Mouse (Mus musculus) lung, adult 10 weeks (tissue): ENCODE results near the gene Ifna11. TPM values are rescaled to one million over a fixed set of nuclear protein-coding genes. Genes with fewer than 3 reads are reported as not detected.

Source experiments
- polyA plus RNA-seq: library from polyadenylated mRNA; stranded (reverse); fragments of 350-450 nt; fragmentation: Illumina TruSeq; extraction: RNeasy Lipid Tissue Mini Kit (QIAGEN cat#74804); gene quantifications from one replicate; pipeline ENCODE4 v1.2.3, GENCODE M21; 2014; ENCODE audit warnings: low read depth, low replicate concordance; ENCODE audit not compliant: insufficient read depth

Gene Ifna11
- not detected for polyA plus RNA-seq

DNA sequence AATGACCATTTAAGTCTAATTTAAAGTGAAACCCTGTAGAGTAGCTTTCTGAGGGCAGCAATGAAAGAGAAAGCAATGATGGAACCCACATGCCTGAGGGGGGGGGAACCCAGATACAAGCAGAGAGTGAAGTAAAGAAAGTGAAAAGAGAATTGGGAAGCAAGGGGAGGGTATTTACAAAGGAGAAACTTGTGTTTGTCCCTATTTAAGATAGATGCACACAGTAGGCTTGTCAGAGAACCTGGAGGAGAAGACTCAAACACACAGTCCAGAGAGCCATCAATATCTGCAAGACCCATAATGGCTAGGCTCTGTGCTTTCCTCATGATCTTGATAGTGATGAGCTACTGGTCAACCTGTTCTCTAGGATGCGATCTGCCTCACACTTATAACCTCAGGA, at the start of gene Ifna11:
Gene Ifna11 (plus strand): TSS at position 301 of the 400 bp plus-strand sequence.

DNA sequence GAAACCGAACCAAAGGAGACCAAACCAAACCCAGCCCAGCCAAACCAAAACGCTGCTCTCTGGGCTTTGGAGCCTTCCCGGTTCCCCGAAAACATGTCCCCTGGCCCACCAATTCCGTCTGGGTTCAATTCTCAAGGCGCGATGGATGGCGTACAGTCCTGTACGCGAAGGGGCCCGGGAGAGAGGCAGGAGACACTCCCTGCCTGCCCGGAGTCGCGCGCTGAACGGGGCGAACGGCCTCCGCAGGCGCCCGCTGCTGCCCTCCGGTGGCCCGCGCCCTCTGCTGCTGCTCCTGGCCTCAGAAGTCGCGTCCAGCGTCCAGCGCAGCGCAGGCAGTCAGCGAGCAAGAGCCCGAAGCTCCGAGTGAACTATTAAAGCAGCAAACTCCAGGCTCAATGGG, 46.2 kb upstream of the Ifna11 start, which contains the start of gene Gm13290:
Gene Gm13290 (plus strand): TSS at position 301 of the 400 bp plus-strand sequence.

DNA sequence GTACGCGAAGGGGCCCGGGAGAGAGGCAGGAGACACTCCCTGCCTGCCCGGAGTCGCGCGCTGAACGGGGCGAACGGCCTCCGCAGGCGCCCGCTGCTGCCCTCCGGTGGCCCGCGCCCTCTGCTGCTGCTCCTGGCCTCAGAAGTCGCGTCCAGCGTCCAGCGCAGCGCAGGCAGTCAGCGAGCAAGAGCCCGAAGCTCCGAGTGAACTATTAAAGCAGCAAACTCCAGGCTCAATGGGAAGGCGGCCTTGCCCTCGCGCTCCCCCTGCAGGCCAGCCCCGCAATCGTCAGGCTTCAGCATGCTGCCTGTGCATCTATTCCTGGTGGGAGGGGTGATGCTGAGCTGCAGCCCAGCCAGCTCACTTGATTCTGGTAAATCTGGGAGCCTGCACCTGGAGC, 43.1 kb upstream of the Ifna11 start, which contains the start of gene Gm13289:
Gene Gm13289 (plus strand): TSS at position 301 of the 400 bp plus-strand sequence.

DNA sequence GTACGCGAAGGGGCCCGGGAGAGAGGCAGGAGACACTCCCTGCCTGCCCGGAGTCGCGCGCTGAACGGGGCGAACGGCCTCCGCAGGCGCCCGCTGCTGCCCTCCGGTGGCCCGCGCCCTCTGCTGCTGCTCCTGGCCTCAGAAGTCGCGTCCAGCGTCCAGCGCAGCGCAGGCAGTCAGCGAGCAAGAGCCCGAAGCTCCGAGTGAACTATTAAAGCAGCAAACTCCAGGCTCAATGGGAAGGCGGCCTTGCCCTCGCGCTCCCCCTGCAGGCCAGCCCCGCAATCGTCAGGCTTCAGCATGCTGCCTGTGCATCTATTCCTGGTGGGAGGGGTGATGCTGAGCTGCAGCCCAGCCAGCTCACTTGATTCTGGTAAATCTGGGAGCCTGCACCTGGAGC, 40.2 kb upstream of the Ifna11 start, which contains the start of gene Gm13272:
Gene Gm13272 (plus strand): TSS at position 301 of the 400 bp plus-strand sequence.

DNA sequence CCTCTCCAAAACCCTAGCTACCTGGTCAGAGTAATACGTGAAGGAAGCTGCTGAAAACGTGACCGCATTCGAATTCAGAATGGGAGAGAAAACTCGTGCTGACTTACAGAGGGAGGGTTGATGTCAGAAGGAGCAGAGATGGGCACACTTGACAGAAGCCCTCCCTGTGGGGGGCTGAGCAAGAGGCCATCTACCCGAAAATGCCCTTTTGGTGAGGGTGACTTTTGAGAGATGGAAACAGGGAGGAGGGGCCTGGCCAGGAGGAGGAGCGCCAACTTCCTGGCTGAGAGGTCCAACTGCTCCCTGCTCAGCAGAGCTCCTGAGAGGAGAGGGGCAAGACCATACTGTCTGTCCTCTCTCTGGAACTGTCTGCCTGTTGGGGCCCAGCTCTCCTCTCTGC, 37.9 kb upstream of the Ifna11 start, which contains the start of gene Ifnz:
Gene Ifnz (plus strand): TSS at position 301 of the 400 bp plus-strand sequence.

DNA sequence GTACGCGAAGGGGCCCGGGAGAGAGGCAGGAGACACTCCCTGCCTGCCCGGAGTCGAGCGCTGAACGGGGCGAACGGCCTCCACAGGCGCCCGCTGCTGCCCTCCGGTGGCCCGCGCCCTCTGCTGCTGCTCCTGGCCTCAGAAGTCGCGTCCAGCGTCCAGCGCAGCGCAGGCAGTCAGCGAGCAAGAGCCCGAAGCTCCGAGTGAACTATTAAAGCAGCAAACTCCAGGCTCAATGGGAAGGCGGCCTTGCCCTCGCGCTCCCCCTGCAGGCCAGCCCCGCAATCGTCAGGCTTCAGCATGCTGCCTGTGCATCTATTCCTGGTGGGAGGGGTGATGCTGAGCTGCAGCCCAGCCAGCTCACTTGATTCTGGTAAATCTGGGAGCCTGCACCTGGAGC, 34.4 kb upstream of the Ifna11 start, which contains the start of gene Gm13276:
Gene Gm13276 (plus strand): TSS at position 301 of the 400 bp plus-strand sequence.

DNA sequence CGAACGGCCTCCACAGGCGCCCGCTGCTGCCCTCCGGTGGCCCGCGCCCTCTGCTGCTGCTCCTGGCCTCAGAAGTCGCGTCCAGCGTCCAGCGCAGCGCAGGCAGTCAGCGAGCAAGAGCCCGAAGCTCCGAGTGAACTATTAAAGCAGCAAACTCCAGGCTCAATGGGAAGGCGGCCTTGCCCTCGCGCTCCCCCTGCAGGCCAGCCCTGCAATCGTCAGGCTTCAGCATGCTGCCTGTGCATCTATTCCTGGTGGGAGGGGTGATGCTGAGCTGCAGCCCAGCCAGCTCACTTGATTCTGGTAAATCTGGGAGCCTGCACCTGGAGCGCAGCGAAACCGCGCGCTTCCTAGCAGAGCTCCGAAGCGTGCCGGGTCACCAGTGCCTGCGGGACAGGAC, 31.4 kb upstream of the Ifna11 start, which contains the start of gene Gm13277:
Gene Gm13277 (plus strand): TSS at position 231 of the 400 bp plus-strand sequence.

DNA sequence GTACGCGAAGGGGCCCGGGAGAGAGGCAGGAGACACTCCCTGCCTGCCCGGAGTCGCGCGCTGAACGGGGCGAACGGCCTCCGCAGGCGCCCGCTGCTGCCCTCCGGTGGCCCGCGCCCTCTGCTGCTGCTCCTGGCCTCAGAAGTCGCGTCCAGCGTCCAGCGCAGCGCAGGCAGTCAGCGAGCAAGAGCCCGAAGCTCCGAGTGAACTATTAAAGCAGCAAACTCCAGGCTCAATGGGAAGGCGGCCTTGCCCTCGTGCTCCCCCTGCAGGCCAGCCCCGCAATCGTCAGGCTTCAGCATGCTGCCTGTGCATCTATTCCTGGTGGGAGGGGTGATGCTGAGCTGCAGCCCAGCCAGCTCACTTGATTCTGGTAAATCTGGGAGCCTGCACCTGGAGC, 28.5 kb upstream of the Ifna11 start, which contains the start of gene Gm13278:
Gene Gm13278 (plus strand): TSS at position 301 of the 400 bp plus-strand sequence.

DNA sequence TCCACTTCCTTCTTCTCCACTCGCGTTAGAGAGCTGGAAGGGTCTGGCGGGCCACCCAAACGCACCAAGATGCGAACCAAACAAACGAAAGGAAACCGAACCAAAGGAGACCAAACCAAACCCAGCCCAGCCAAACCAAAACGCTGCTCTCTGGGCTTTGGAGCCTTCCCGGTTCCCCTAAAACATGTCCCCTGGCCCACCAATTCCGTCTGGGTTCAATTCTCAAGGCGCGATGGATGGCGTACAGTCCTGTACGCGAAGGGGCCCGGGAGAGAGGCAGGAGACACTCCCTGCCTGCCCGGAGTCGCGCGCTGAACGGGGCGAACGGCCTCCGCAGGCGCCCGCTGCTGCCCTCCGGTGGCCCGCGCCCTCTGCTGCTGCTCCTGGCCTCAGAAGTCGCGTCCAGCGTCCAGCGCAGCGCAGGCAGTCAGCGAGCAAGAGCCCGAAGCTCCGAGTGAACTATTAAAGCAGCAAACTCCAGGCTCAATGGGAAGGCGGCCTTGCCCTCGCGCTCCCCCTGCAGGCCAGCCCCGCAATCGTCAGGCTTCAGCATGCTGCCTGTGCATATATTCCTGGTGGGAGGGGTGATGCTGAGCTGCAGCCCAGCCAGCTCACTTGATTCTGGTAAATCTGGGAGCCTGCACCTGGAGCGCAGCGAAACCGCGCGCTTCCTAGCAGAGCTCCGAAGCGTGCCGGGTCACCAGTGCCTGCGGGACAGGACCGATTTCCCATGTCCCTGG, 25.7 kb upstream of the Ifna11 start, which contains the start of gene Gm13275:
Gene Gm13275 (plus strand): TSS at position 552 of the 740 bp plus-strand sequence.

DNA sequence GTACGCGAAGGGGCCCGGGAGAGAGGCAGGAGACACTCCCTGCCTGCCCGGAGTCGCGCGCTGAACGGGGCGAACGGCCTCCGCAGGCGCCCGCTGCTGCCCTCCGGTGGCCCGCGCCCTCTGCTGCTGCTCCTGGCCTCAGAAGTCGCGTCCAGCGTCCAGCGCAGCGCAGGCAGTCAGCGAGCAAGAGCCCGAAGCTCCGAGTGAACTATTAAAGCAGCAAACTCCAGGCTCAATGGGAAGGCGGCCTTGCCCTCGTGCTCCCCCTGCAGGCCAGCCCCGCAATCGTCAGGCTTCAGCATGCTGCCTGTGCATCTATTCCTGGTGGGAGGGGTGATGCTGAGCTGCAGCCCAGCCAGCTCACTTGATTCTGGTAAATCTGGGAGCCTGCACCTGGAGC, 22.7 kb upstream of the Ifna11 start, which contains the start of gene Gm13279:
Gene Gm13279 (plus strand): TSS at position 301 of the 400 bp plus-strand sequence.

DNA sequence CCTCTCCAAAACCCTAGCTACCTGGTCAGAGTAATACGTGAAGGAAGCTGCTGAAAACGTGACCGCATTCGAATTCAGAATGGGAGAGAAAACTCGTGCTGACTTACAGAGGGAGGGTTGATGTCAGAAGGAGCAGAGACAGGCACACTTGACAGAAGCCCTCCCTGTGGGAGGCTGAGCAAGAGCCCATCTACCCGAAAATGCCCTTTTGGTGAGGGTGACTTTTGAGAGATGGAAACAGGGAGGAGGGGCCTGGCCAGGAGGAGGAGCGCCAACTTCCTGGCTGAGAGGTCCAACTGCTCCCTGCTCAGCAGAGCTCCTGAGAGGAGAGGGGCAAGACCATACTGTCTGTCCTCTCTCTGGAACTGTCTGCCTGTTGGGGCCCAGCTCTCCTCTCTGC, 20.4 kb upstream of the Ifna11 start, which contains the start of gene Gm13285:
Gene Gm13285 (plus strand): TSS at position 301 of the 400 bp plus-strand sequence.

DNA sequence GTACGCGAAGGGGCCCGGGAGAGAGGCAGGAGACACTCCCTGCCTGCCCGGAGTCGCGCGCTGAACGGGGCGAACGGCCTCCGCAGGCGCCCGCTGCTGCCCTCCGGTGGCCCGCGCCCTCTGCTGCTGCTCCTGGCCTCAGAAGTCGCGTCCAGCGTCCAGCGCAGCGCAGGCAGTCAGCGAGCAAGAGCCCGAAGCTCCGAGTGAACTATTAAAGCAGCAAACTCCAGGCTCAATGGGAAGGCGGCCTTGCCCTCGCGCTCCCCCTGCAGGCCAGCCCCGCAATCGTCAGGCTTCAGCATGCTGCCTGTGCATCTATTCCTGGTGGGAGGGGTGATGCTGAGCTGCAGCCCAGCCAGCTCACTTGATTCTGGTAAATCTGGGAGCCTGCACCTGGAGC, 16.8 kb upstream of the Ifna11 start, which contains the start of gene Gm13287:
Gene Gm13287 (plus strand): TSS at position 301 of the 400 bp plus-strand sequence.

DNA sequence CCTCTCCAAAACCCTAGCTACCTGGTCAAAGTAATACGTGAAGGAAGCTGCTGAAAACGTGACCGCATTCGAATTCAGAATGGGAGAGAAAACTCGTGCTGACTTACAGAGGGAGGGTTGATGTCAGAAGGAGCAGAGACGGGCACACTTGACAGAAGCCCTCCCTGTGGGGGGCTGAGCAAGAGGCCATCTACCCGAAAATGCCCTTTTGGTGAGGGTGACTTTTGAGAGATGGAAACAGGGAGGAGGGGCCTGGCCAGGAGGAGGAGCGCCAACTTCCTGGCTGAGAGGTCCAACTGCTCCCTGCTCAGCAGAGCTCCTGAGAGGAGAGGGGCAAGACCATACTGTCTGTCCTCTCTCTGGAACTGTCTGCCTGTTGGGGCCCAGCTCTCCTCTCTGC, 14.5 kb upstream of the Ifna11 start, which contains the start of gene Gm13288:
Gene Gm13288 (plus strand): TSS at position 301 of the 400 bp plus-strand sequence.

DNA sequence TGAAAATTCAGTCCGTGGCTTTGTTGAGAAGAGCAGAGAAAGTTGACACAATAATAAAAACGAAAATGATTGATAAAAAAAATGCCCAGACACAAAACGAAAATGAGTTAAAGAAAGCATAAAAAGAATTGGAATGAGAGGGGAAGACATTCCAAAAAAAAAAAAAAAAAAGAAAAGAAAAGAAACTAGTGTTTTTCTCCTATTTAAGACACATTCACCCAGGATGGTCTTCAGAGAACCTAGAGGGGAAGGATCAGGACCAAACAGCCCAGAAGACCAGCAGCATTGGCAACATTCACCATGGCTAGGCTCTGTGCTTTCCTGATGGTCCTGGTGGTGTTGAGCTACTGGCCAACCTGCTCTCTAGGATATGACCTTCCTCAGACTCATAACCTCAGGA, 3.8 kb upstream of the Ifna11 start, which contains the start of gene Ifna7:
Gene Ifna7 (plus strand): TSS at position 301 of the 400 bp plus-strand sequence.

DNA sequence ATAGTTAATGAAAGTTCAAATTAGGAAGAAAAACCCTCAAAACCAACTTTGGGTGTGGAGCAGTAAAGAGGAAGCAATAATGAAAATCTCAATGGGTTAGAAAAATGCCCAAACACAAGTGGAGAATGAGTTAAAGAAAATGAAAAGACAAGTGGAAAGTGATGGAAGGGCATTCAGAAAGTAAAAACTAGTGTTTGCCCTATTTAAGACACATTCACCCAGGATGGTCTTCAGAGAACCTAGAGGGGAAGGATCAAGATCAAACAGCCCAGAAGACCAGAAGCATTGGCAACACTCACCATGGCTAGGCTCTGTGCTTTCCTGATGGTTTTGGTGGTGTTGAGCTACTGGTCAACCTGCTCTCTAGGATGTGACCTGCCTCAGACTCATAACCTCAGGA, 7.4 kb downstream of the Ifna11 start, which contains the start of gene Ifna6:
Gene Ifna6 (plus strand): TSS at position 301 of the 400 bp plus-strand sequence.

DNA sequence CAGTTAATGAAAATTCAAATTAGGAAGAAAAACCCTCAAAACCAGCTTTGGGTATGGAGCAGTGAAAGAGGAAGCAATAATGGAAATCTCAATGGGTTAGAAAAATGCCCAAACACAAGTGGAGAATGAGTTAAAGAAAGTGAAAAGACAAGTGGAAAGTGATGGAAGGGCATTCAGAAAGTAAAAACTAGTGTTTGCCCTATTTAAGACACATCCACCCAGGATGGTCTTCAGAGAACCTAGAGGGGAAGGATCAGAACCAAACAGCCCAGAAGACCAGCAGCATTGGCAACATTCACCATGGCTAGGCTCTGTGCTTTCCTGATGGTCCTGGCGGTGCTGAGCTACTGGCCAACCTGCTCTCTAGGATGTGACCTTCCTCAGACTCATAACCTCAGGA, 15.5 kb downstream of the Ifna11 start, which contains the start of gene Ifna5:
Gene Ifna5 (plus strand): TSS at position 301 of the 400 bp plus-strand sequence.

DNA sequence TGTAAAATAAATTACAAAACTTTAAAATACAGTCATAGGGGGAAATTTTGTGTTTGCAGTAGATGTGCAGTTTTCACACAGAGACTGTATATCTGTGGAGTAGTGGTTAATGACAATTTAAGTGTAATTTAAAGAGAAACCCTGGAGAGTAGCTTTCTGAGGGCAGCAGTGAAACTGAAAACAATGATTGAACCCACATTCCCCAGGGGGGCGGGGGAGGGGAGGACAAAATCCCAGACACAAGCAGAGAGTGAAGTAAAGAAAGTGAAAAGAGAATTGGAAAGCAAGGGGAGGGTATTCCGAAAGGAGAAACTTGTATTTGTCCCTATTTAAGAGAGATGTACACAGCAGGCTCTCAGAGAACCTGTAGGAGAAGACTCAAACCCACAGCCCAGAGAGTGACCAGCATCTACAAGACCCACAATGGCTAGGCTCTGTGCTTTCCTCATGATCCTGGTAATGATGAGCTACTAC, 21.7 kb downstream of the Ifna11 start, which contains the start of gene Ifna4:
Gene Ifna4 (plus strand): TSS at position 424 of the 474 bp plus-strand sequence.

DNA sequence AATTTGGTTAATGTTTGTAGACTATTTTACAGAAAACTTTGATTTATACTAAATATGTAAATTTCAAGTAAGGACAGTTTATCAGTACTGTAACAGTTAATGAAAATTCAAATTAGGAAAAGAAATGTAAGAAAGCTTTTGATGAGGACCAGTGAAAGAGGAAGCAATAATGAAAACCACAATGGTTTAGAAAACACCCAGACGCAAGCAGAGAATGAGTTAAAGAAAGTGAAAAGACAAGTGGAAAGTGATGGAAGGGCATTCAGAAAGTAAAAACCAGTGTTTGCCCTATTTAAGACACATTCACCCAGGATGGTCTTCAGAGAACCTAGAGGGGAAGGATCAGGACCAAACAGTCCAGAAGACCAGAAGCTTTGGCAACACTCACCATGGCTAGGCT, 29.9 kb downstream of the Ifna11 start, which contains the start of gene Ifna1:
Gene Ifna1 (plus strand): TSS at position 390 of the 400 bp plus-strand sequence.

